Mouse (Mus musculus) lung, adult 18-20 months (tissue): ENCODE data around the gene Cmss1.

Source experiments
- DNase-seq, 2 experiments: peaks; one replicate each; pipeline ENCODE4 v3.0.0; 2022; ENCODE audit warnings: mixed read lengths in 2 of 2

Cmss1 gene

DNA sequence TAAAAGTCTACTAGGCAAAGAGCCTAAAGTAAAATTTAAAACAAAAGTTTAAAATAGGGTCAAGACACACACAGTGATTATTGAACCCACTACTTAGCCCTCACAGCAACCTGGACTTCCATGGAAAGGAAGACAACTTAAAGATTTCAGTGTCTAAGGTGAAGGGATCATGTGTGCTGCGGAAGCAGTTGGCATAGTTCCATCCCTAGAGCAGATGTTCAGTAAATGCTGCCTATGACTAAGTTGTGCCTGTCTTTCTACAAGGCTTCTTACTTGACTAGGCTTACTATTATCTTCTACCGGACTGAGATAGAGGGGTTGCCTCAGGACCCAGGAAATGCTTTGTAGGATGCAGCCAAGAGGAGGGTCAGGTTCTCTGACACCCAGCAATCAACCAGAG is 50.4 kb downstream of the Cmss1 start:
- DNase-seq: no peak

GRCm38 (mm10) chr16:57555667-57556066 is 51.0 kb downstream of the Cmss1 start:
- DNase-seq: no peak

- no peak for DNase-seq
Observed at GRCm38 (mm10) chr16:57554886-57555400, 51.7 kb downstream of the Cmss1 start.

DNA sequence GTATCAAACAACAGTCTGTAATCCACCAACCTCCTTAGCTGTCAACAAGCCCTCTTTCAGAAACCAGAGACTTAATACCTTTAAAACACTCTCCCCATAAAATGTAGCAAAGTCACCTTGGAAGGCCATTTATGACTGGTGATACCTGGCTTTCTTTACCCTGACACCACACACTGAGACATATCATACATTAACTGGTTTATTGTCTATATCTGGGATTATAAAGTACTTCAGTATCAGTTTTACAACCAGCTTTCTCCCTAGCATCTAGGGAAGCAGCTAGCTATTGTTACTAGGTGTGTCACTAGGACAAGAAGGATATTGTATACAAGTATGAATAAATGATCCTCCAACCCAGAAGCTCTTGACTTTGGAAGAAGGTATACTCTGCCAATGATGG is 53.4 kb downstream of the Cmss1 start:
- no peak for DNase-seq

GRCm38 (mm10) chr16:57552709-57553108 is 54.0 kb downstream of the Cmss1 start:
- no peak for DNase-seq

DNA sequence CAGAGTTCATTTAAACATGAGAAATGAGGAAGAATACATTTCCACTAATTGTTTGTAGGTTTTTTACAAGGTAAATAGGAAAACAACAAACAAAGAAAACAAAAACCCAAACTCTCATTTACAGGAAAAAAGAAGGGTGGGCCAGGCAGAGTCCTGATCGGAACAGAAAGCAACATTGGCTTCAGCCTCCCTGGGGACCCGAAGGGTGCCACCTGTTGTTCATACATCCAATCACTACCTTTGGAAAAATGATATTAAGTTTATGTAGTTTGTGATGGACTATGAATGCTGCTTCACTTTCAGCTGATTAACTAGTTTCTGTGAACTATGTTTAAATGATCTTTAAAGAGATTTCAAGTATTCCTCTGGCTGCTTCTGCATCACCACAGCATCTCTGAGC is 55.0 kb downstream of the Cmss1 start:
- no peak for DNase-seq

GRCm38 (mm10) chr16:57550817-57551216 is 55.8 kb downstream of the Cmss1 start:
- DNase-seq: no peak

DNA sequence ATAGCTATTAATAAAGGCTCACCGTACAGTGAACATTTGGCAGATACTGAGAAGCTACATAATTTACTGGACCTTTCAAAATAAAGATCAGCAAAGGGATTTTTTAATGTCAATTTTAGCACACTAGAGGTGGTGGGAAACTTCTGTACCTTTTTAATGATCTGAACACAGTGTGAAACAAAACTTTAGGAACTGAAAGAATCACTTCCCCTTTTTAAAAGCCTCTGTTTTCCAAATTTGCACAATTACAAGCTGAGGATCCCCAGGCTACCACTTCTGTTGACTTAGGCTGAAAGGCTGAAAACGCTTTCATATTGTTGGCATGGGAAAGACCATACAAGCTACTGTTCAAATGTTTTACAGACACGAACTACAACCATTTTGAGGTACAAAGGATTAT is 56.6 kb downstream of the Cmss1 start:
- DNase-seq: no peak

- peak; percentile 80 to 84 for DNase-seq
Observed at GRCm38 (mm10) chr16:57549061-57550037, 57.3 kb downstream of the Cmss1 start.

- DNase-seq: no peak
Observed at GRCm38 (mm10) chr16:57548608-57549007, 58.1 kb downstream of the Cmss1 start.

DNA sequence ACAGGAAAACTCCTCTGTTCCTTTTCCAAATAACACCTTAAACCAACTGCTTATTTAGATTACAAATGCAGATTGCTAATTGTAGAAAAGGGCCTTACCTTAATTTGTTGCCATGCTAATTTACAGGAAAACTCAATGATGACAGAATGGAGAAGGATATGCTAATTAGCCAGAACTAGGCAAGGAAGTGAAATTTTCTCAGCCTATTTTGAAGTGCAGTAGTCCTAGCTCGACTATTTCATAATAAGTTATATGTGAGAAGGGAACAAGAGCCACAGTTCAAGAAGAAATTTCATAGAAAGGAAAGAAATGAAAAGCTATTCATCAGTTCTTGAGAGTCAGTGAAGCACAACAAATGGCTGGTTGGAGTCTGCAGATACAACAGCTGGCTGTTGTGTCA is 60.3 kb downstream of the Cmss1 start:
- DNase-seq: no peak

DNA sequence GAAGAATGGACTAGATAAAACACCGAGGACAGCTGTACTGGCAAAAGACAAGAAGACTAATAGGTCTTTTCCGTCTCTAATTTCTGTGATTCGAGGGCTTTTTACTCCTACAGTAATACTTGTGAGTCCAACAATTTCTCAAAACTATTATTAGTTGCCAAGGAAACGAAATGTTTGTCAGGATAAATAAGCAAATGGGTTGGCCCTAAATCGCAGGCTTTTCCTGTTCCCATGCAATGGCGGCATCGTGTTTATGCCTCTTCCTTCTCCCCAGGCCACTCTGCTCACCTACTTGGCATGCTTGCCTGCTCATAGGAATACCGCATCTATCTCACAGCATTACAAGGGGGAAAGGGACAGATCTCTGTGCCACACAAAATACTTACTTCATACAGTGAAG is 62.2 kb downstream of the Cmss1 start:
- no peak for DNase-seq

DNA sequence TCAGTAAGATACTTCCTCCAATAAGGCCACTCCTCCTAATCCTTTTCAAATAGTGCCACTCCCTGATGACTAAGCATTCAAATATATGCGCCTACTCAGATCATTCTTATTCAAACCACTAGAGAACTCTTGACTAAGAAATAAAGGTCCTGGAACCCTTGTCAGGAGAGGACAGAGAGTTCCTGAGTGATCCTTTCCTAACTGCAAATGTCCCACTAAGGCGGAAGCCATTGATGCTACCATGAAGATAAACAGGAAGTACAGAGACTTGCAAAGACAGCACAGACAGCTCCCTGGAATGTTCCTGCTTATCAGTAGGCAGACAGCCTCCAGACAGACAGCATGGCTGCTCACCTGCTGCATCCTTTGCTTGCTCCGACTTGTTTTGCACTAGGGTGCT is 63.4 kb downstream of the Cmss1 start:
- peak in 1 of 2 experiments; percentile 44 for DNase-seq

DNA sequence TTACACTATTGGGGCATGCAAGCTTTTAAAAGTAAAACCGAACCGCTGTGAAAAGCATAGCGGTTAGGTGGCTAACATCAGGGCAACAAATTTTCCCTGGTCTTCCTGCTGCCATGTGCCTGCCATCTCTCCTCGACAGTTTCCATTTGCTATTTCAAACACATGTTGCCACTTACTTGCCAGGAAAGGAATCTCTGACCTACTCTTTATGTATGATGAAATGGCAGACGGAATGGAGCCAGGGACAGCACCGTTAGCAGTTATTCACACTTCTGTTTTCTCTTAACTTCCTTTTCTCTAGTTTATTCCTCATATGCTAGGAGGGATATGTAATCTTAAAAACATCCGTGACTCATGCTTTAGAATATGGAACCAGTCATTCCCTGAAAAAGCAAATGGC is 70.2 kb downstream of the Cmss1 start:
- DNase-seq: no peak

DNA sequence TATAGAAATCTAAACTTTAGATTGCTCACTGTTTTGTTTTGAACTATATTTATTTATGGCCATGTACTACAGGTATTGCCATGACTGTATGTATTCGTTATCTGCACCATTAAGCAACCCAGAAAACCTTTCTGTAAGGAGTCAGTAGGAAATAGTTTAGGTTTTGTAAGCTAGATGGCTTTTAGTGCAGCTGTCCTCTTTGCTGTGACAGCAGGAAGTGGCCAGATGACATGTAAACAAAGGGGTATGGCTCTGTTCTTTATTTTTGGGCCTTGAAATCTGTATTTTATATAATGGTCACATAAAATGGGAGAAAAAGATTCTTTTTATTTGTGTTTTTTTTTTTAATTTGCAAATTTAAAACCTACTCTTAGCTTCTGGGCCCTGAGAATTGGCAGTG is 71.9 kb downstream of the Cmss1 start:
- DNase-seq: no peak

GRCm38 (mm10) chr16:57534365-57534764 is 72.3 kb downstream of the Cmss1 start:
- DNase-seq: no peak

DNA sequence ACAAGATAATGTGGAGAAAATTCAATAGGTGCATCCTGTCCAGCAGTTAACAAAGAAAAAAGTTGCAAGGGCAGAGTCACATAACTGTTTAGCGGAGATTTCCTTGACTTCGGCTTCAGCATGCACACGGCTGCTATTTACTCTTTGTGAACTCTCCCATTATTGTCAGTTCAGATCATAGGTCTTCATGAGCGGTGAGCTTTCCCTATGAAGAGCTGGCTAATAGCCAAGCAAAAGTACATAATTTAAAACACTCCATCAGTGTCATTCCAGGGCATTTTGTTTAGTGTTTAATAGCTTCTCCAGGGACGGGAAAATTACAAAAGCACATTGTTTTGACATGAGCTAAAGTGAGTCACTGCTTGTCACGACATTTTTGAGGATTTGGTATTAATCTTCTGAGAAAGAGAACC is 74.6 kb downstream of the Cmss1 start:
- DNase-seq: no peak

DNA sequence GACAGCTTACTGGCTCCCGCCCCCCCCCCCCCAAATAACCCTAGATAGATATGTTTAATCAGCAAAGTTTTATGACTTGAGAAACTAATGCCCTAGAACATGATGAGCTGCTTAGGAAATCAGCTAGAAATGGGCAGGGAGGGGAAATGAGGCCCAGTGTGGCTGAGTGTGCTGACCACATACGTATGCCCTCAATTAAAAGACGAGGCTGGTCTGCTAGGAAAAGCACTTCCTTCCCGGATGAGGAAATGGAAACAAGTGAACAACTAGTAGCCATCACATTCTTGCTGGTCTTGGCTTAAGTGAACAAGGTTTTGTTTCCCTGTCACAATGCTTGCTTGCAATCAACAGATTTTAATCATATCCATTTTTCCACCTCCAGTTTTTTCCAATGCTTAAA is 76.1 kb downstream of the Cmss1 start:
- no peak for DNase-seq

DNA sequence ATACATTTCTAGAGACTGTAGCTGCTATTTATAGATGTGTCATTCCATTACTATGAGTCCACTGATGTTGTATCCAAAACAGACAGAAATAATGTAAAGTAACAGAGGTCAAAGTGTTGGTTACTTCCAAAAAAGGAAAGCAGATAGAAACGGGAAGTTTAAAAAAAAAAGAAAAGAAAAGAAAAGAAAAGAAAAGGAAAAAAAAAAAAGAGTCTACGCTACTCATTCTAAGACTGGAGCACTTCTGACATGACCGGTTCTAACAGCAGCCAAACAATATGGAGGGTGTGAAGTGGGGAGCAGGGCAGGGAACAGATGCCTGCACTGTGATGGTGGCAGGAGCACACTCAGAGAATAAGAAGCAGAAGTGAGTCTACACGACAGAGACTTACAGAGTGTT is 78.2 kb downstream of the Cmss1 start:
- DNase-seq: no peak

- DNase-seq: no peak
Observed at GRCm38 (mm10) chr16:57526893-57527292, 79.8 kb downstream of the Cmss1 start.

GRCm38 (mm10) chr16:57525476-57525875 is 81.2 kb downstream of the Cmss1 start:
- no peak for DNase-seq

DNA sequence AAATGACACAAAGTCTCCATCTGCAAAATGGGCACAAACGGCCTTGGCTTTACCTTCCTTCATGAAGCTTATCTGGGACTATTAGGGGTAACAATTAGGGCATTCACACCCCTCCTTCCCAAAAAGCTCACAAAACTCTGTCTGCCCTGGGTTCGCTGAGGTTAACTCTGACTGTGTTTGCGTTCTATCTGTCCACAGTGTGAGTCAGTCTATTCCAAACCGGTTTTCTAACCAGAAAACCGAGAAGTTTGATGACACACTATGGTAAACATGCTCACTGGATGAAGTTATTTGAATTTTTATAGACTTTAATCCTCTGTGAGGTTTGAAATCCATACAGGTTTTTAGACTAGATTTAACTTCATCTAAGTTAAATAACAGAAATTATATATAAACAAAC is 81.6 kb downstream of the Cmss1 start:
- no peak for DNase-seq

DNA sequence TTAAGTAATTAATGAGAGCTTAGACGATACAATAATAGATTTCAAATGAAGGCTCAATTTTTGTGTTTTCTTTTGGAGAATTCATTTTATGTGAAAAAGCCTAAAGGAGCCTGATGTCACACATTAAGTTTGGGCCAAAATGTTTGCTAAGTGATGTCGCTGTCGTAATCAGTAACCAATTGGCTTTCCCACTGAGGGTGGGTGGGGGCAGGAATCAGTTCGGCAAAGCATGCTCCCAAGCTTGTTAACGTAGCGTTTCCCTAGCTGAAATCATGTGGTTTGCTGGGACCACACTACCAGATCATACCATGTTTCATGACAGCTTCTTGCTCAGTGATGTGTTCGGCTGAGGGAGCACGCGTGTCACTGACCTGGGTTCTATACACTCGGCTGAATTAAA is 91.0 kb downstream of the Cmss1 start:
- no peak for DNase-seq

DNA sequence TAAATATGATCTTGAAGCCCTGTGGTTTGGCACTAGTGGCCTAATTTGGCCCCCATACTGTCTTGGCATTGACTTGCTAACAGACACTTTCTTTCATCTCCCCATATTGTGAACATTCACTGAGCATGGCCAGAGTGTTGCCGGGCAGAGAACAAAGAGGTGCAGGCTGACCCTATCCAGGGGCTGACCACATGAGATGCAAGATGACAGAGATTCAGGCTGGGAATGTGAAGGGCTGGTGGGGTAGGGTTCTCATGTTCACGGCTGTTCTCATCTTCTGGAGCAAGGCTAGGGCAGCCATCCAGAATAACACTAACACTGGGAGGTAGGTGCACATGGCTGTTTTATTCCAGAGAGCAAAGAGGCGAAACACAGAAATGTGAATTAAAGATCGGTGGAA is 92.3 kb downstream of the Cmss1 start:
- no peak for DNase-seq

GRCm38 (mm10) chr16:57513562-57513961 is 93.1 kb downstream of the Cmss1 start:
- no peak for DNase-seq
